Mouse (Mus musculus) neutrophil, adult 65 days (primary cell): ENCODE data around the gene Ptprr. TPM values are rescaled to one million over a fixed set of nuclear protein-coding genes. Genes with fewer than 3 reads are reported as not detected.

ENCODE experiments used
- total RNA-seq: library from RNA; stranded (reverse); gene quantifications from 2 replicates; pipeline ENCODE4 v1.2.4, GENCODE M21; 2023

The Ptprr gene
- total RNA-seq = 2.4 and 4.3 TPM in 2 replicates

GRCm38 (mm10) chr10:116017845-116018479, at the start of gene Ptprr:
TSS of gene Ptprr (plus strand) at chr10:116018213.

GRCm38 (mm10) chr10:116113867-116114474, 96.0 kb downstream of the Ptprr start, which contains the start of gene 4933416C03Rik:
TSS of gene 4933416C03Rik (minus strand) at chr10:116113917.

DNA sequence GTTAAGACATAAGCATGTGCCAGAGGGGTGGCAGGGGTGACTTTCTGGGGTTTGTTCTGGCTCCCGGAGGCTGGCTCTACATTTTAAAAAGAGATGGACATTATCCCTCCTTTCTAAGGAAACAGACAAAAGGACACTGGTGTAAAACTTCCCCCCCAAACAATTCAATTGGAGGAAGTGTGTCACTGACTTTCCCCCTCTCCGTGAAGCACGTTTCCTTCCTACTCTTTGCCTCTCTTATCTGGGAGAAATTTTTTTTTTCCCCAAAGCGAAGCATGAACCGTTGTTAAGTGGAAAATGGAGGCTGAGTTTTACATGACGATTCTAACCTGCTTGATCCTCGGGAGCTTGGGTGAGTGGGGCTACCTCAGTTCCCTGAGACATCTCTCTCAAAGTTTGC, 257.3 kb downstream of the Ptprr start, which contains the start of gene Ptprb:
Ptprb (plus strand) TSS at position 244 of the 400 bp plus-strand sequence.

Other genes with a start within 250 kb of the Ptprr start
- 0.43 TPM in 1 of 2 replicates, not detected in the other for gene Tspan8, start 201.4 kb upstream of the Ptprr start, total RNA-seq
- 0.19 TPM in 1 of 2 replicates, not detected in the other for gene 4933416C03Rik, start 95.7 kb downstream of the Ptprr start, total RNA-seq